Mouse (Mus musculus): ENCODE measurements around the gene Rab44. TPM values are rescaled to one million over a fixed set of nuclear protein-coding genes. Genes with fewer than 3 reads are reported as not detected.

Gene Rab44
- total RNA-seq, 2 experiments from 2014 or later, result 0.17 TPM; not detected in 1

DNA sequence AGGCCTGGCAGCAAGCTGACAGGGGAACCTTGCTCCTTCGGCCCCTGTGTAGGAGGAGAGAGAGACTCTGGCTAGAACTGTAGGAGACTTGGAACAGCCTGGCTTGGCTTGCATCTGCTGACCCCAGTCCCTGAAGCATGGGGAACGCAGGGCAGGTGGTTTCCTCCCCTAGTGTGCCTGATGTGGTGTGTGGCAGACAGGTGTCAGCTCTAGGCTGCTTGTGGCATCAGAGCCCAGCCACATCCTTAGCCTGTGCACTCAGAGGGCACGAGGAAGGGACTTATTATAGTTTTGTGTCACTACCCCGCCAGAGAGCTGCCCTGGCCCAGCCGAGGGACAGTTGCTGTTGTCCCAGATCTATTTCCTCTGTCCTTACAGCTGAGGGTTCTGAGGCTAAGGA, 38.6 kb downstream of the Rab44 start:
- Histone ChIP-seq H3K4me3 (no peak overlapping the region), H3K27ac (no peak overlapping the region)
- TF ChIP-seq CTCF (conservative IDR thresholded peaks at IDR 0.05), result no peak
- DNase-seq (ENCODE audit: low spot score in 2 of 2), result no peak

DNA sequence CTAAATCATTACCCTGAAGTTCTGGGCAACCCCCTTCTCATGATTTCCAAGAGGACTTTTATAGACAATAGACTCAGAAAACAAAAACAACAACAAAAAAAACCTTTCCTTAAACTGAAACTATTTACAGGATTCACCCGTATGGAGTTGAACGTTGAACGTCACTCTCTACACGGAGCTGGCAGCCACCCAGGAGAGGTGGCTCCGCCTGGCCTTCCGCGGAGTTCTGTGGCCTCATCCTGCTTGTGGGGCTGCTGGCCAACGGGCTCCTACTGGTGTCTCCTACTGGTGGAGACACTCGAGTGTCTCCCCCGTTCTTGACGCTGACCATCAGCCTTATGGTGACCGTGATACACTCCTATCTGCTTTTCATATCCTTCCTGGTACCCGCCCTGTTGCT, 40.3 kb downstream of the Rab44 start:
- no peak for TF ChIP-seq CTCF (conservative IDR thresholded peaks at IDR 0.05)
- no peak for DNase-seq (ENCODE audit: low spot score in 2 of 2)
- Histone ChIP-seq H3K4me3 (no peak overlapping the region), H3K27ac (no peak overlapping the region)

DNA sequence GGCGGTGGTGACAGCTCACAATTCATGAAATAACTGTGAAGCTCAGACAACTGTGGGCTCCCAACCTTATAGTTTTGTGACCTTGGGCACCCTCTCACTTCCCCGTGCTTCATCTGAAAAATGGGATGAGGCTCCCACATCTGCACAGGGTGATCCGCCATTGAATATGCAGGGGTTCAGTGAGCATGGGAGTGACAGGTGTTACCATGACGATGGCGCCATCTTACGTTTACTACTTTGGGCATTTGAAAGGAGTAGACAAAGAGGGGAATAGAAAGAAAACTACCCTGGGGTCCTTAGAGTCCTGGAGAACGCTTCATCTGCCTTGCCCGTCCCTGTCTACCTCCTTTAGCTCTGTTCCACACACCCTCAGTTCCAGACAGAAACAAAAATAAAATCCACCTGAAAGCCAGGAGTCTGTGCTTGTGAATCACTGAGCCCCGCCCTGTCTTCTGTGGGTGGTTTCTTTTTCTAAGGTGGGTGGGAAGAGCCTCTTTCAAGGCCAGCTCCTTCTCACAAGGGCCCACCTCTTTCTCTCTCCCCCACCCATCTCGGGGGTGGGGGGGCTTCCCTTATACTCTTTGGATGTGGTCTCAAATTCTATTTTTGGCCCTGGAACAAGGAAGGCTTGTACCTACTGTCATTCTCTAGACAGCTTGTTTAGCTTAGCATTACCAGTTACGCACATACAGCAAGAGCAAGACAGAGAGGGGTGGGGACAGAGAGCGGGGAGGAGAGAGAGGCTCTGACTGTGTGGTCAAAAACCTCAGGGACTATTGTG, 41.6 kb downstream of the Rab44 start:
- Histone ChIP-seq H3K4me3 (no peak overlapping the region), H3K27ac (no peak overlapping the region)
- TF ChIP-seq CTCF (conservative IDR thresholded peaks at IDR 0.05), result no peak
- no peak for DNase-seq (ENCODE audit: low spot score in 2 of 2)

DNA sequence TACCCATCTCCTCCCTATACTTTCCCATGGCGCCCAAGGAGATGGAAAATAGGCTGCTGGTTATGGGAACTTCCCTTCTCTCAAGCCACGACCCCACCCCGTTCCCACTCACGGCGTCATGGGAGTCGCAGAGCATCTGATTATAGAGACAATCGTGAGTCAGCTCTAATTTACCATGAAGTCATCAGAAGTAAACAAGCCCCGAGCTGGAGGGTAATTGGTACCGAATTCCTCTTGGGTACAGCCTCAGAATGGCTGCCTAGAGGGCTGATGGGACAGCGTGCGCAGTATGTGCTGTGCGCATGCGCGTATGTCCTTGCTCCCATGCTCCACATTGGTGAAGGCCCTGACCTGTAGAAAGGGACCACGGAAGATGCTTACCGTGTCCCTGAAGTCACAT, 42.5 kb downstream of the Rab44 start:
- DNase-seq (ENCODE audit: low spot score in 2 of 2), result no peak
- TF ChIP-seq CTCF (conservative IDR thresholded peaks at IDR 0.05), result no peak
- H3K4me3 ChIP-seq, result no peak overlapping the region
- H3K27ac ChIP-seq, result no peak overlapping the region

DNA sequence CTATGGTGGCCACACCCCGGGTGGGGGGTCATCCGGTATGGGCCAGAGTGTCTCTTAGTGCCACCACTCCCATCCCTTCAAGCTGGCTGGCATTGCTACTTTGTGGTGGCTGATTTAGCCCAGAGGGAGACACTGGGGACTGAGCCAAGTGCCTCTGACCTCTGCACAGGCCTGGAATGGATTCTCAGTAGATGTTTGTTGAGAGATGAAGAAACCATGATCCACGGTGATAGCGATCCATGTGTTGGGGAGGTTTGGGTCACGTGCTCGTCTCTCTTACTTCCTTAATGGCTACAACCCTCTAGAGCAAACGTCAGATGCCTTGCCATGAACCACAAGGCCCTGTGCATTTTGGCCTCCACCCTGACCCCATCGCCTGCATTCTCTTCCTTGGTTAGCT, 42.9 kb downstream of the Rab44 start:
- no peak for DNase-seq (ENCODE audit: low spot score in 2 of 2)
- no peak for TF ChIP-seq CTCF (conservative IDR thresholded peaks at IDR 0.05)
- Histone ChIP-seq H3K27ac (no peak overlapping the region), H3K4me3 (no peak overlapping the region)

DNA sequence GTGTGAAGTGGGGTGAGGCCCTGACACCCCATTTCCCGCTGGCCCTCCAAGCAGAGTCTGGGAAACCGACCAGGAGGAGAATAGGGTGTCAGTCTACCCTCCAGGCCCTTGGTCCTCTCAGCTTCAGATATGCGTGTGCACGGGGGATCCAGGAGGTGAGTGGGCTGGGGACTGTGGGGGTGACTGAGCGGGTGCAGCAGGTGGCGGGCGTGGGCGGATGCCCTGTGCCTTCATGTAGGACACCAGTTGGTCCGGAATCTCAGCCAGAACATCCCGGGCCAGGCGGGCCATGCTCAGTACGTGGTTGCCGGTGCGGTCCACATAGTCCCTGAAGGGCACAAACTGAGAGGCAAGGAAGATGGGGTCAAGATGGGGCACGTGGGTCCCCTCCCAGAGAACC, 45.0 kb downstream of the Rab44 start:
- no peak for DNase-seq (ENCODE audit: low spot score in 2 of 2)
- Histone ChIP-seq H3K4me3 (no peak overlapping the region), H3K27ac (no peak overlapping the region)
- TF ChIP-seq CTCF (conservative IDR thresholded peaks at IDR 0.05), result no peak

DNA sequence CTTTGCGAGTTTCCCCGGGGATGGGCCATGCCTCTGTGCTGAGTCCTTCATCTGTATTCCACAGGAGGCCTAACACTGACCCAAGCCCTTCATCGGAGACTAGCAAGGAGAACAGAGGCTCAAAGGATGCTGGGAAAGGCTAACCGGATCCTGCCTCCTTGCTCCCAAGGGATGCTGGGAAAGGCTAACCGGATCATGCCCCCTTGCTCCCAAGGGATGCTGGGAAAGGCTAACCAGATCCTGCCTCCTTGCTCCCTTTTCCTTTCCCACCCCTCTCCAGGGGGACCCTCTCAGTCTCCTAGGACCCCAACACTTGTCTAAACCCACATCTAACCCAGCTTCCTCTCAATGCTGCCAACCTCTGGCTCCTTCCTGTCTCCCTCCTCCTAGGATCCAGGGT, 45.4 kb downstream of the Rab44 start:
- Histone ChIP-seq H3K4me3 (no peak overlapping the region), H3K27ac (no peak overlapping the region)
- no peak for DNase-seq (ENCODE audit: low spot score in 2 of 2)
- no peak for TF ChIP-seq CTCF (conservative IDR thresholded peaks at IDR 0.05)

DNA sequence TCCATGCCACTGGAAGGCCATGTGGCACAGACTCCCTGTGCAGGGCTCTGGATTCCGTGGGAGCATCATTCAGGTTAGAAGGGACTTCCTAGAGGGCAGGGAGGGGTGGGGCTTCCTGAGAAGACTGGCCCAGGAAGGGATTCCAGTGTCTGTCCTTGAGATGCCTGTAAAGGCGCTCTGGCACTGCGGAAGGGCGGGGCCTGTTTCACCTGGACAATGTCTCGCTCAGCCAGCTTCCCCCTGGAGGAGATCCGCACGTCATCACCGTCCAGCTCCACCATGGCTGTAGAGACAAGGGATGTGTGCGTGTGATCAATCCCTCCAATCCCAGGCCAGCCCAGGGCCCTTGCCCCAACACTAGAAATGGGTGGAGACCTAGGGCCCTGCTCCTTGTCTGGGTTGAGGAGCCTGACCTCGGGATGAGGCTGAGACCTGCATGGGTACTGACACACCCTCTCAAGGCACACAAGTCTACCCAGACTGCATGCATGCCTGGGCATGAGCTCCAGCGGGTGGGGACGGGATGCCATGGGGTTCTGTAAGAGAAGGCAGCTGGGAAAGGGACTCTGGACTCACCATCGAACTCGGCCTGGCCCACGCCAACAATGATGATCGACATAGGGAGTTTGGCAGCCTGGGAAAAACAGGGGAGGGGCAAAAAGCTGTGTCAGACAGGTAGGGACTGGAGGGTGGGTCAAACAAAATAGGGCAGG, 46.0 kb downstream of the Rab44 start:
- DNase-seq (ENCODE audit: low spot score in 2 of 2), result no peak
- H3K4me3 ChIP-seq, result no peak overlapping the region
- no peak overlapping the region for H3K27ac ChIP-seq
- no peak for TF ChIP-seq CTCF (conservative IDR thresholded peaks at IDR 0.05)

DNA sequence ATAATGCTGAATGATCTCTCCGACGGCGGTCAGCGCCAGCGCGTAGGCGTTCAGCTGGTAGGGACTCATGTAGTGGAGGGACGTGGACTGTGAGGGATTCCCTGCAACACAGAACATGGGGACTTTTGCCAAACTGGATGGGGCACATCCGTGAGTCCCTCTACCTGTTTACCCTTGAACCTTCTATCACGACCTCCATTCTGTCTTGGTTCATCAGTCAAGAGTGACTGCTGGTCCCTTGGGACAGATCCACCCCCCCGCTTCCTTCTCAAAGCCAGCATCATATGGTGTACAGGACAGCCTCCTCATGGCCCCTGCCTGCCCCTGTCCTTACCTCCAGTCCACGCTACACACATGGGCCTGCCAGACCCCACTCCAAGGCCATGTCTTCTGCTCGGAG, 48.4 kb downstream of the Rab44 start:
- TF ChIP-seq CTCF (conservative IDR thresholded peaks at IDR 0.05), result no peak
- DNase-seq (ENCODE audit: low spot score in 2 of 2), result no peak
- Histone ChIP-seq H3K4me3 (no peak overlapping the region), H3K27ac (no peak overlapping the region)

DNA sequence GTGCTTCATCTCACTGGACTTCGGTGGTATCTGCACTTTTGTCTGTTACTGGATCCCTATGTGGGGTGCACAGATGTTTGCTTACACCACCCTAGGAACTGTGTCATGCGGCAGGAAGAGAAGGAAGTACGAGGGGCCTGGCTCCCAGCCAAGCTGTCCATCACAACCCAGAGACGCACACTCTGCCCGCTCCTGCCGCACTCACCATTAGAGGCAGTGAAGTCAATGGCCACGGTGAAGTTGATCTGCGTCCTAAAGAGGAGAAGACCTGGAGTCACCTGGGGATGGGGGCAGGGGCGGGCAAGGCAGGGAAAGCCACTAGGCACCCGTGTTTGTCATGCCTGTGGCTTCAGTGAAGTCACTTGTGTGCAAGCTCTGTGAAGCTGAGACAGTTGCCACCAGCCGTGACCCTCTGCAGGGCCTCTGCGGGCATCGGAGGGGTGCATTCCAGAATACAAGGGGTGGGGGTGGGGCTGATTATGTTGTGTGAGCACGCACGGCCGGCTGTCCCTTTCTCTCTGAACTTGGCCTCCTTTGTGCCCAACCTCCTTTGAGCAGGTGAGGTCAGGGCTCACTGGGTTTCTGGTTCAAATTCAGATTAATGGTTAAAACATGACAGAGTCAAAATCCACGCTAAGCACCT, 50.6 kb downstream of the Rab44 start:
- Histone ChIP-seq H3K4me3 (no peak overlapping the region), H3K27ac (no peak overlapping the region)
- TF ChIP-seq CTCF (conservative IDR thresholded peaks at IDR 0.05), result no peak
- no peak for DNase-seq (ENCODE audit: low spot score in 2 of 2)

DNA sequence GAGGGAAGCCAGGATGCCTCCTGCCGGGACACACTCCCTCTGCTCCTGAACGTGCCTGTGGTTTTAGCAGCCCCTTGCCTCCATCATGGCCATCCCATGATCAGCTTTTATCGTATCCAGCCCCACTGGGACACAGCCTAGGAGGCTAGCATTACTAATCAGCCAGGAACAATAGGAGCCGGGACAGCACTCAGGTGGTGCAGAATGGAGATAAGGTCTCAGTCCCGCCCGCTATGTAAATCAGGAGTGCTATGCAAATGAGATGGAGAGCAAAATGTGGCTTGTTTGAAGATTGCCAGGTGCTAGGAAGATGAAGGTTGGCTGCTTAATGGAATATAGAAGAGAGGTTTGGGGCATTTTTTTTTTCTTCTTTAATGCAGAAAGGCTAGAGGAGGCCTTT, 51.5 kb downstream of the Rab44 start:
- no peak for TF ChIP-seq CTCF (conservative IDR thresholded peaks at IDR 0.05)
- no peak for DNase-seq (ENCODE audit: low spot score in 2 of 2)
- Histone ChIP-seq H3K27ac (no peak overlapping the region), H3K4me3 (no peak overlapping the region)

DNA sequence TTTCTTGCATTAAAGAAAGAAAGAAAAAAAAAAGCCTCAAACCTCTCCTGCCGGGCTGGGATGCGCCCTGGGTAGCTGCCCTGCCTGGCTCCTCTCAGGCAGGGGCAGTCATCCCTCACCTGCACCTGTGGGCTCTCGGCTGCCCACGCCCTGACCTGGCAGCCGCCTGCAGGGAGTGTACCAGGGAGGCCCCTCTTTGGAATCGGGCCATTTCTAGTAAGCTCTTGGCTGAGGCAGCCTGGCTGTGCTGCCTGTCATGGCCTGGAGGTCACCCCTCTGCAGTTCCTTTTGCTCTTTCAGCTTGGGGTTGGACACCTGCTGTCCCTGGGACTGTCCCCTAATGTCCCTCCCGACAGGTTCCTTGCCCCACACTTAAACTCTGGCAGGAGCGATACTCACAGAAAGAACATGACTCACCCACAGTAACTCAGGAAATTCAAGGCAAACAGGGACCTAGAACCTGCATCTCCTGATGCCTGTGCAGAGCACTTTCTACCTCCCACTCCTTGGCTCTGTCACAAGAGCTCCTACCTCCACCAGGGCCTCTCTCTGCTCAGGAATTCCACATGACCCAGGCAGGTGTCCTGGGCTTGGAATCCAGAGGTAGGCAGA, 52.1 kb downstream of the Rab44 start:
- DNase-seq (ENCODE audit: low spot score in 2 of 2), result no peak
- no peak overlapping the region for H3K27ac ChIP-seq
- H3K4me3 ChIP-seq, result no peak overlapping the region
- TF ChIP-seq CTCF (conservative IDR thresholded peaks at IDR 0.05), result no peak

DNA sequence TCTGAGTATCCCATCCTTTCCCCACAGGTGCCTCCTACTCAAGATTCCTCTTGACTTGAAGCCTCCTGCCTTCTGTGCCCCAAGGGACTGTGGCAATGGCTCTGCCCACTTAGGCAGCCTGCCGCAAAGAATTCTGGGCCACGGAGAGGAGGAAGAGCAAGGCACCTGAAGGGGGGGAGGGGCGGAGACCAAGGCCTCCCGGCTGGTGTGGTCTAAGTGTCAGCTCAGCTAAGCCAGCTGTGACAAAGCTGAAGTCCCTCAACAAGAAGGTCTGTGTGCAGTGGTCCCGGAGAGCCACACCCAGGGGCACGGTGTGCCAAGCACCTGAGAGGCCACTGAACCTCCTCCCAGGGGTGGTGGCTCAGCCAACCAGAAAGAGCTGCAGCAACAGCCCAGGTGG, 53.4 kb downstream of the Rab44 start:
- no peak for DNase-seq (ENCODE audit: low spot score in 2 of 2)
- Histone ChIP-seq H3K27ac (no peak overlapping the region), H3K4me3 (no peak overlapping the region)
- TF ChIP-seq CTCF (conservative IDR thresholded peaks at IDR 0.05), result no peak

Data from layer of hippocampus, adult 2 months (tissue).